ENCODE assay signal across 7 mouse cellular contexts in genomic region chr9:57643169-57643855, GRCm38 (mm10). TPM values are rescaled to one million over a fixed set of nuclear protein-coding genes. Genes with fewer than 3 reads are reported as not detected.
DNase-seq lines count a peak whose midpoint lies in the region; ATAC-seq and TF ChIP-seq lines count a peak whose summit lies in the region.

No protein-coding gene starts in this region.

- H3K36me3 ChIP-seq in ES-E14 (ENCODE audit: control insufficient read depth, insufficient read depth, low read length, poor library complexity, severe bottlenecking): peaks cover 5% of the 10 kb centered on the region; the same call in 1 of the 2 replicates
- no peaks in the 10 kb centered on the region for H3K36me3 ChIP-seq in hindbrain, embryonic 16.5 days (ENCODE audit: control insufficient read depth, insufficient read depth, low read length)
- peaks cover 16% of the 10 kb centered on the region for H3K36me3 ChIP-seq in liver, embryonic 12.5 days
- H3K36me3 ChIP-seq in stomach, embryonic 16.5 days (ENCODE audit: control insufficient read depth, insufficient read depth, low read length): no peaks in the 10 kb centered on the region

- no peak for DNase-seq in ES-E14 (ENCODE audit: low read depth, low spot score)
- DNase-seq in left cerebral cortex, adult 9 months (ENCODE audit: low spot score in 2 of 2): no peak
- DNase-seq in Muller cell, postnatal 12 days (ENCODE audit: inconsistent ontology term): no peak

- H3K9me3 ChIP-seq in ES-E14 (ENCODE audit: control insufficient read depth, insufficient read depth, low read depth, low read length): no peaks in the 10 kb centered on the region
- no peaks in the 10 kb centered on the region for H3K9me3 ChIP-seq in hindbrain, embryonic 16.5 days (ENCODE audit: control insufficient read depth, low read length)
- no peaks in the 10 kb centered on the region for H3K9me3 ChIP-seq in liver, embryonic 12.5 days (replicated peaks)
- no peaks in the 10 kb centered on the region for H3K9me3 ChIP-seq in stomach, embryonic 16.5 days (replicated peaks; ENCODE audit: control insufficient read depth, low read length)

- TF ChIP-seq POLR2A in bone marrow macrophage, adult 2 months (IDR thresholded peaks at IDR 0.05; ENCODE audit: borderline replicate concordance, low read depth, low read length): no peak

- H3K9ac ChIP-seq in ES-E14 (ENCODE audit: insufficient read depth, low read depth, low read length, poor library complexity, severe bottlenecking): peak overlapping the region; percentile 22; the same call in 1 of the 2 replicates
- H3K9ac ChIP-seq in hindbrain, embryonic 16.5 days (ENCODE audit: low read depth, low read length): peak overlapping the region; percentile 100
- H3K9ac ChIP-seq in liver, embryonic 12.5 days: peak overlapping the region; percentile 98
- peak overlapping the region; percentile 99 for H3K9ac ChIP-seq in stomach, embryonic 16.5 days (ENCODE audit: low read length)

- peaks cover 2 to 28% of the 10 kb centered on the region in 2 experiments; a peak in 2 of 4 replicates for H3K4me1 ChIP-seq in ES-E14 (ENCODE audit: control insufficient read depth in 2 of 2, insufficient read depth in 2 of 2, low read length in 2 of 2, poor library complexity in 1 of 2)
- peaks cover 63% of the 10 kb centered on the region for H3K4me1 ChIP-seq in bone marrow macrophage, adult 2 months (ENCODE audit: control insufficient read depth, insufficient read depth, low read length)
- peaks cover 62% of the 10 kb centered on the region for H3K4me1 ChIP-seq in hindbrain, embryonic 16.5 days (ENCODE audit: control insufficient read depth, insufficient read depth, low read depth, low read length)
- H3K4me1 ChIP-seq in liver, embryonic 12.5 days: peaks cover 95% of the 10 kb centered on the region
- peaks cover 63% of the 10 kb centered on the region for H3K4me1 ChIP-seq in stomach, embryonic 16.5 days (ENCODE audit: control insufficient read depth, insufficient read depth, low read length)

- 68% methylated on average over 9 of the region's 9 CpGs for WGBS in hindbrain, embryonic 16.5 days
- WGBS in liver, embryonic 12.5 days (ENCODE audit: insufficient replicate concordance): 19% methylated on average over 9 of the region's 9 CpGs
- 49% methylated on average over 9 of the region's 9 CpGs for WGBS in stomach, embryonic 16.5 days

- no peak overlapping the region for H3K27ac ChIP-seq in ES-E14 (ENCODE audit: insufficient read depth, low read depth, low read length, poor library complexity, severe bottlenecking)
- H3K27ac ChIP-seq in bone marrow macrophage, adult 2 months (ENCODE audit: insufficient read depth, low read depth, low read length): peak overlapping the region; percentile 100
- H3K27ac ChIP-seq in hindbrain, embryonic 16.5 days (ENCODE audit: low read depth, low read length): no peak overlapping the region
- peak overlapping the region; percentile 96 for H3K27ac ChIP-seq in liver, embryonic 12.5 days
- peak overlapping the region; percentile 97 for H3K27ac ChIP-seq in stomach, embryonic 16.5 days (ENCODE audit: low read length)

- no peak for ATAC-seq in hindbrain, embryonic 16.5 days
- ATAC-seq in liver, embryonic 12.5 days: no peak
- ATAC-seq in stomach, embryonic 16.5 days (ENCODE audit: insufficient read depth, low FRiP score): no peak

- H3K27me3 ChIP-seq in hindbrain, embryonic 16.5 days (replicated peaks; ENCODE audit: control insufficient read depth, insufficient read depth, low read length): no peaks in the 10 kb centered on the region
- no peaks in the 10 kb centered on the region for H3K27me3 ChIP-seq in liver, embryonic 12.5 days (replicated peaks)
- no peaks in the 10 kb centered on the region for H3K27me3 ChIP-seq in stomach, embryonic 16.5 days (ENCODE audit: control insufficient read depth, insufficient read depth, low read length)

- H3K4me3 ChIP-seq in ES-E14 (ENCODE audit: insufficient read depth in 1 of 2, low read depth in 1 of 2, low read length in 2 of 2, poor library complexity in 1 of 2, severe bottlenecking in 1 of 2): no peak overlapping the region
- H3K4me3 ChIP-seq in bone marrow macrophage, adult 2 months (ENCODE audit: insufficient read depth, low read length): peak overlapping the region; percentile 94
- peak overlapping the region; percentile 96 for H3K4me3 ChIP-seq in hindbrain, embryonic 16.5 days (ENCODE audit: low read length)
- peak overlapping the region; percentile 92 for H3K4me3 ChIP-seq in liver, embryonic 12.5 days
- H3K4me3 ChIP-seq in stomach, embryonic 16.5 days (replicated peaks; ENCODE audit: low read length): peak overlapping the region; percentile 88

- in situ Hi-C loops in ES-E14 (cut with MboI; ENCODE audit: low sequenced_read_pairs in 2 of 2, unreplicated experiment in 2 of 2): no loop called here

- H3K4me2 ChIP-seq in hindbrain, embryonic 16.5 days (ENCODE audit: low read length): peak overlapping the region; percentile 98
- H3K4me2 ChIP-seq in liver, embryonic 12.5 days: peak overlapping the region; percentile 83
- H3K4me2 ChIP-seq in stomach, embryonic 16.5 days (ENCODE audit: low read depth, low read length): peak overlapping the region; percentile 65

- TF ChIP-seq CTCF in bone marrow macrophage, adult 2 months (IDR thresholded peaks at IDR 0.05; ENCODE audit: low read depth, low read length): no peak; the same call in 1 of the 2 replicates

TF ChIP-seq in ES-E14, 5 proteins besides CTCF, POLR2A, EP300 and RAD21:
- TF ChIP-seq MAFK (IDR thresholded peaks at IDR 0.05; ENCODE audit: insufficient read depth, low read depth, low read length): no peak

RNA-seq across cellular contexts. Expression of gene Csk, which starts 10.1 kb away (rescaled TPM):
- total RNA-seq in ES-E14 (2012; rRNA removed): 27.1 and 32.2 TPM in 2 replicates
- 125 and 126 TPM in 2 replicates for polyA plus RNA-seq in bone marrow macrophage, adult 2 months (2012; ENCODE audit: insufficient read depth, insufficient read length, missing spikeins)
- 49.0 and 58.4 TPM in 2 replicates for polyA plus RNA-seq in hindbrain, embryonic 16.5 days (2015; fragmentation: Nextera tagmentation; extraction: Ambion mirVana)
- polyA plus RNA-seq in liver, embryonic 12.5 days (2016; fragmentation: Nextera tagmentation; extraction: Ambion mirVana): 27.0 and 27.8 TPM in 2 replicates
- 26.6 and 27.9 TPM in 2 replicates for polyA plus RNA-seq in stomach, embryonic 16.5 days (2015; fragmentation: Nextera tagmentation; extraction: Ambion mirVana)

RNA-seq across cellular contexts. Expression of gene Lman1l, which starts 22.7 kb away (rescaled TPM):
- total RNA-seq in ES-E14 (2012; rRNA removed): 0.22 TPM in 1 of 2 replicates, not detected in the other
- polyA plus RNA-seq in bone marrow macrophage, adult 2 months (2012; ENCODE audit: insufficient read depth, insufficient read length, missing spikeins): not detected in 2 replicates
- polyA plus RNA-seq in hindbrain, embryonic 16.5 days (2015; fragmentation: Nextera tagmentation; extraction: Ambion mirVana): not detected in 2 replicates
- polyA plus RNA-seq in liver, embryonic 12.5 days (2016; fragmentation: Nextera tagmentation; extraction: Ambion mirVana): not detected in 2 replicates
- not detected in 2 replicates for polyA plus RNA-seq in stomach, embryonic 16.5 days (2015; fragmentation: Nextera tagmentation; extraction: Ambion mirVana)

RNA-seq across cellular contexts. Expression of gene Cplx3, which starts 37.2 kb away (rescaled TPM):
- total RNA-seq in ES-E14 (2012; rRNA removed): not detected in 2 replicates
- not detected in 2 replicates for polyA plus RNA-seq in bone marrow macrophage, adult 2 months (2012; ENCODE audit: insufficient read depth, insufficient read length, missing spikeins)
- 0.18 and 0.49 TPM in 2 replicates for polyA plus RNA-seq in hindbrain, embryonic 16.5 days (2015; fragmentation: Nextera tagmentation; extraction: Ambion mirVana)
- polyA plus RNA-seq in liver, embryonic 12.5 days (2016; fragmentation: Nextera tagmentation; extraction: Ambion mirVana): not detected in 2 replicates
- not detected in 2 replicates for polyA plus RNA-seq in stomach, embryonic 16.5 days (2015; fragmentation: Nextera tagmentation; extraction: Ambion mirVana)

RNA-seq across cellular contexts. Expression of gene Cyp1a2, which starts 40.2 kb away (rescaled TPM):
- 0.67 and 0.69 TPM in 2 replicates for total RNA-seq in ES-E14 (2012; rRNA removed)
- not detected in 2 replicates for polyA plus RNA-seq in bone marrow macrophage, adult 2 months (2012; ENCODE audit: insufficient read depth, insufficient read length, missing spikeins)
- polyA plus RNA-seq in hindbrain, embryonic 16.5 days (2015; fragmentation: Nextera tagmentation; extraction: Ambion mirVana): not detected in 2 replicates
- not detected in 2 replicates for polyA plus RNA-seq in liver, embryonic 12.5 days (2016; fragmentation: Nextera tagmentation; extraction: Ambion mirVana)
- not detected in 2 replicates for polyA plus RNA-seq in stomach, embryonic 16.5 days (2015; fragmentation: Nextera tagmentation; extraction: Ambion mirVana)

RNA-seq across cellular contexts. Expression of gene Cyp1a1, which starts 44.4 kb away (rescaled TPM):
- 0.74 and 1.0 TPM in 2 replicates for total RNA-seq in ES-E14 (2012; rRNA removed)
- not detected in 2 replicates for polyA plus RNA-seq in bone marrow macrophage, adult 2 months (2012; ENCODE audit: insufficient read depth, insufficient read length, missing spikeins)
- polyA plus RNA-seq in hindbrain, embryonic 16.5 days (2015; fragmentation: Nextera tagmentation; extraction: Ambion mirVana): 0.13 and 0.26 TPM in 2 replicates
- polyA plus RNA-seq in liver, embryonic 12.5 days (2016; fragmentation: Nextera tagmentation; extraction: Ambion mirVana): 0.16 and 0.19 TPM in 2 replicates
- 0.05 TPM in 1 of 2 replicates, not detected in the other for polyA plus RNA-seq in stomach, embryonic 16.5 days (2015; fragmentation: Nextera tagmentation; extraction: Ambion mirVana)

Comparison
In these comparisons a context has a peak if more than half of its experiments do, and no peak if none do; other contexts are left out.
1. H3K27ac ChIP-seq: peak in bone marrow macrophage, adult 2 months (single experiment), liver, embryonic 12.5 days (single experiment) and stomach, embryonic 16.5 days (single experiment); none in ES-E14 (single experiment) and hindbrain, embryonic 16.5 days (single experiment).
2. H3K4me3 ChIP-seq: peak in bone marrow macrophage, adult 2 months (single experiment), hindbrain, embryonic 16.5 days (single experiment), liver, embryonic 12.5 days (single experiment) and stomach, embryonic 16.5 days (single experiment); none in ES-E14 (0 of 2).
3. H3K9ac ChIP-seq: peak in every context shown above with its lines; median percentile 100 in hindbrain, embryonic 16.5 days; 99 in stomach, embryonic 16.5 days; 98 in liver, embryonic 12.5 days; 22 in ES-E14.
4. Peak in every context shown above with its lines, with median percentiles within 50 percentile points of each other: H3K4me2 ChIP-seq.